Mouse (Mus musculus): ENCODE measurements around the gene Rassf4. TPM values are rescaled to one million over a fixed set of nuclear protein-coding genes. Genes with fewer than 3 reads are reported as not detected.

Rassf4 gene
- polyA plus RNA-seq, 1 experiment, result 14.2 TPM

DNA sequence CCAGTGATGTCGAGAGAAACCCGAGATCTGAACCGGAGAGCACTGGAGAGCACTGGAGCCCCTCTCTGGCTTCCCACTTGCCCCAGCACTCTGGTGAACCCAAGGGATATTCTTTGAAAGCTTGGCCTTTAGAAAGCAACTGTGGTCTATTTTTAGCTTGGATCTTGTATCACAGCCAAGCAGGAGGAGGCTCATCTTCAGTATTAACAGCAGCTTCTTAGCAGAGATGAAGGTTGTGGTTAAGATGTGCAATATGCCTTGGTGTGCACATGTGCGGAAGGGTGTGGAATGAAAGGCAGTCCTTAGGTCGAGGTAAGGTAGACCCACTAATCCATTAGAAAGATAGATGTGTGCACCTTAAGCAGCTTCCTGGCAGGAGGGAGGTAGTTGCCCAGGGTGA is 40.8 kb upstream of the Rassf4 start:
- Histone ChIP-seq H3K36me3 (ENCODE audit: control insufficient read depth, insufficient read depth, low read length) (no peaks in the 10 kb centered on the region), H3K4me1 (replicated peaks; ENCODE audit: control insufficient read depth, insufficient read depth, low read length) (no peaks in the 10 kb centered on the region), H3K4me3 (ENCODE audit: control insufficient read depth, insufficient read depth, low read length) (no peak overlapping the region), H3K27ac (ENCODE audit: control insufficient read depth, insufficient read depth, low read length) (no peak overlapping the region), H3K27me3 (ENCODE audit: control insufficient read depth, insufficient read depth, low read length) (no peaks in the 10 kb centered on the region)
- no peak for TF ChIP-seq CTCF (IDR thresholded peaks at IDR 0.05; ENCODE audit: borderline replicate concordance, control insufficient read depth, extremely low read depth, insufficient read depth, low read length, poor library complexity)
- no peak for TF ChIP-seq POLR2A (IDR thresholded peaks at IDR 0.05; ENCODE audit: control insufficient read depth, extremely low read depth, insufficient read depth, low read length, poor library complexity)
- 86% methylated on average over 5 of the region's 5 CpGs for WGBS
- no peak for DNase-seq

DNA sequence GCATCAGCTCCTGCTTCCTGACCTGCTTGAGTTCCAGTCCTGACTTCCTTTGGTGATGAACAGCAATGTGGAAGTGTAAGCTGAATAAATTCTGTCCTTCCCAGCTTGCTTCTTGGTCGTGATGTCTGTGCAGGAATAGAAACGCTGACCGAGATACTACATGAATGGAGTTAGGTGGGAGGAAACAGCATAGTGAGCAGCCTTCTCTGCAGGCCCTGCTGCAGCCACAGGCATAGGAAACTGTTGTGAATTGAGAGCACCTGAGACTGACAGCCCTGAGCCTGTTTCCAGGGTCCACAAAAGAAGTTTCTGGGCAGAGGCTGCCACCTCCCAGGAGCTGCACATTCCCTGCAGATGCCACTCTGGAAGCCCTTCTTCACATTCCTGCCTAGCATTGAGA is 40.2 kb upstream of the Rassf4 start:
- no peak overlapping the region for H3K27ac ChIP-seq (ENCODE audit: control insufficient read depth, insufficient read depth, low read length)
- no peak for TF ChIP-seq POLR2A (IDR thresholded peaks at IDR 0.05; ENCODE audit: control insufficient read depth, extremely low read depth, insufficient read depth, low read length, poor library complexity)
- TF ChIP-seq CTCF (IDR thresholded peaks at IDR 0.05; ENCODE audit: borderline replicate concordance, control insufficient read depth, extremely low read depth, insufficient read depth, low read length, poor library complexity), result no peak
- 89% methylated on average over 3 of the region's 3 CpGs for WGBS

DNA sequence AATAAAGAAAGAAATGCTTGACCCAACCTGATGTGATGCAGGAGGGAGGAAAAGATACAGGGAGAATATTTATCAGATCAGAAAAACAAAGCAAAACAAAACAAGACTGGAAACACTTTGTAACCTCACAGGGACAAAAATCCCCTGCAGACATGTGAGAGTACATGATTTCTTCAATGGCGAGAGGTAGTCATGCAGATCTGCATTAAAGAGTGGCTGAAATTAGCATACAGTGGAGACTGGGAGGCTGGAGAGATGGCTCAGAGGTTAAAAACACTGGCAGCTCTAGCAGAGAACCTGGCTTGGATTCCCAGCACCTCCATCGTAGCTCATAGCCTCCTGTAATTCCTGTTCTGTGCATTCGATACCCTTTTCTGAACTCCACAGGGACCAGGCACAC is 38.8 kb upstream of the Rassf4 start:
- TF ChIP-seq CTCF (IDR thresholded peaks at IDR 0.05; ENCODE audit: borderline replicate concordance, control insufficient read depth, extremely low read depth, insufficient read depth, low read length, poor library complexity) (no peak), POLR2A (IDR thresholded peaks at IDR 0.05; ENCODE audit: control insufficient read depth, extremely low read depth, insufficient read depth, low read length, poor library complexity) (no peak)
- no peak for DNase-seq
- Histone ChIP-seq H3K36me3 (ENCODE audit: control insufficient read depth, insufficient read depth, low read length) (no peaks in the 10 kb centered on the region), H3K27ac (ENCODE audit: control insufficient read depth, insufficient read depth, low read length) (no peak overlapping the region), H3K4me1 (replicated peaks; ENCODE audit: control insufficient read depth, insufficient read depth, low read length) (no peaks in the 10 kb centered on the region), H3K4me3 (ENCODE audit: control insufficient read depth, insufficient read depth, low read length) (no peak overlapping the region), H3K27me3 (ENCODE audit: control insufficient read depth, insufficient read depth, low read length) (no peaks in the 10 kb centered on the region)
- 93% methylated on average over 3 of the region's 3 CpGs for WGBS

More for the DNA sequence above, 40.2 kb upstream of the Rassf4 start:
- Histone ChIP-seq H3K36me3 (ENCODE audit: control insufficient read depth, insufficient read depth, low read length) (no peaks in the 10 kb centered on the region), H3K27me3 (ENCODE audit: control insufficient read depth, insufficient read depth, low read length) (no peaks in the 10 kb centered on the region), H3K4me1 (replicated peaks; ENCODE audit: control insufficient read depth, insufficient read depth, low read length) (no peaks in the 10 kb centered on the region), H3K4me3 (ENCODE audit: control insufficient read depth, insufficient read depth, low read length) (no peak overlapping the region)
- DNase-seq, result no peak

GRCm38 (mm10) chr6:116712062-116712461 is 38.3 kb upstream of the Rassf4 start:
- Histone ChIP-seq H3K4me1 (replicated peaks; ENCODE audit: control insufficient read depth, insufficient read depth, low read length) (no peaks in the 10 kb centered on the region), H3K4me3 (ENCODE audit: control insufficient read depth, insufficient read depth, low read length) (no peak overlapping the region), H3K36me3 (ENCODE audit: control insufficient read depth, insufficient read depth, low read length) (no peaks in the 10 kb centered on the region), H3K27me3 (ENCODE audit: control insufficient read depth, insufficient read depth, low read length) (no peaks in the 10 kb centered on the region), H3K27ac (ENCODE audit: control insufficient read depth, insufficient read depth, low read length) (no peak overlapping the region)
- WGBS, result 14% methylated on average over 5 of the region's 5 CpGs
- DNase-seq, result no peak
- TF ChIP-seq POLR2A (IDR thresholded peaks at IDR 0.05; ENCODE audit: control insufficient read depth, extremely low read depth, insufficient read depth, low read length, poor library complexity), result no peak
- TF ChIP-seq CTCF (IDR thresholded peaks at IDR 0.05; ENCODE audit: borderline replicate concordance, control insufficient read depth, extremely low read depth, insufficient read depth, low read length, poor library complexity), result no peak

DNA sequence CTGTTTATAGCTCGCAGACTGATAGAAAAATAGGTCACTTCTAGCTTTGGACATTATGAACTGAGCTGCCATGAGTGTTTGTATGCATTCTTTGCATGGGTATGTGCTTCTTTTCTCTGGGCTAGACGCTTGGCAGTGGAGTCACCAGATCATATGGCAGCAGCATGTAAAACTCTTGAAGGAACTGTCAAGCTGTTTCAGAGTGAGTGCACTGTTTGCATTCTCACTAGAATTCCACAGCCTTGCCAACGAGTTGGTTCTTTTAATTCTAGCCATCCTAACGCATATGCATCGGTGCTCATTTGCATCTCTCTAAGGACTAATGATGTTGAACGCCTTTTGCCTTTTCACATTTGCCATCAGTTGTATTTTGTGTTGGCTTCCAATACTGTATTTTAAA is 30.6 kb upstream of the Rassf4 start:
- Histone ChIP-seq H3K27ac (ENCODE audit: control insufficient read depth, insufficient read depth, low read length) (no peak overlapping the region), H3K27me3 (ENCODE audit: control insufficient read depth, insufficient read depth, low read length) (no peaks in the 10 kb centered on the region), H3K4me3 (ENCODE audit: control insufficient read depth, insufficient read depth, low read length) (no peak overlapping the region), H3K36me3 (ENCODE audit: control insufficient read depth, insufficient read depth, low read length) (no peaks in the 10 kb centered on the region), H3K4me1 (replicated peaks; ENCODE audit: control insufficient read depth, insufficient read depth, low read length) (no peaks in the 10 kb centered on the region)
- no peak for DNase-seq
- WGBS, result 95% methylated on average over 6 of the region's 6 CpGs
- TF ChIP-seq CTCF (IDR thresholded peaks at IDR 0.05; ENCODE audit: borderline replicate concordance, control insufficient read depth, extremely low read depth, insufficient read depth, low read length, poor library complexity) (no peak), POLR2A (IDR thresholded peaks at IDR 0.05; ENCODE audit: control insufficient read depth, extremely low read depth, insufficient read depth, low read length, poor library complexity) (no peak)

GRCm38 (mm10) chr6:116700821-116701220 is 27.1 kb upstream of the Rassf4 start:
- no peak for DNase-seq
- TF ChIP-seq CTCF (IDR thresholded peaks at IDR 0.05; ENCODE audit: borderline replicate concordance, control insufficient read depth, extremely low read depth, insufficient read depth, low read length, poor library complexity), result no peak
- no peak for TF ChIP-seq POLR2A (IDR thresholded peaks at IDR 0.05; ENCODE audit: control insufficient read depth, extremely low read depth, insufficient read depth, low read length, poor library complexity)
- Histone ChIP-seq H3K27ac (ENCODE audit: control insufficient read depth, insufficient read depth, low read length) (no peak overlapping the region), H3K27me3 (ENCODE audit: control insufficient read depth, insufficient read depth, low read length) (no peaks in the 10 kb centered on the region), H3K36me3 (ENCODE audit: control insufficient read depth, insufficient read depth, low read length) (no peaks in the 10 kb centered on the region), H3K4me3 (ENCODE audit: control insufficient read depth, insufficient read depth, low read length) (no peak overlapping the region), H3K4me1 (replicated peaks; ENCODE audit: control insufficient read depth, insufficient read depth, low read length) (no peaks in the 10 kb centered on the region)

- no peak overlapping the region for H3K4me3 ChIP-seq (ENCODE audit: control insufficient read depth, insufficient read depth, low read length)
- no peak overlapping the region for H3K27ac ChIP-seq (ENCODE audit: control insufficient read depth, insufficient read depth, low read length)
- DNase-seq, result no peak
- no peaks in the 10 kb centered on the region for H3K27me3 ChIP-seq (ENCODE audit: control insufficient read depth, insufficient read depth, low read length)
- H3K4me1 ChIP-seq (replicated peaks; ENCODE audit: control insufficient read depth, insufficient read depth, low read length), result no peaks in the 10 kb centered on the region
- H3K36me3 ChIP-seq (ENCODE audit: control insufficient read depth, insufficient read depth, low read length), result no peaks in the 10 kb centered on the region
- TF ChIP-seq POLR2A (IDR thresholded peaks at IDR 0.05; ENCODE audit: control insufficient read depth, extremely low read depth, insufficient read depth, low read length, poor library complexity), result no peak
- TF ChIP-seq CTCF (IDR thresholded peaks at IDR 0.05; ENCODE audit: borderline replicate concordance, control insufficient read depth, extremely low read depth, insufficient read depth, low read length, poor library complexity), result no peak
- 98% methylated on average over 4 of the region's 4 CpGs for WGBS
Observed at GRCm38 (mm10) chr6:116697896-116698425, 24.2 kb upstream of the Rassf4 start.
